Mouse (Mus musculus) kidney, adult 2 months (tissue): ENCODE data around the gene Nr2f6. TPM values are rescaled to one million over a fixed set of nuclear protein-coding genes. Genes with fewer than 3 reads are reported as not detected.

ENCODE experiments used
- DNase-seq: peaks from one replicate; pipeline ENCODE4 v3.0.0; 2021
- H3K27ac ChIP-seq: fragments of 200-500 bp; 2 replicates; pipeline ENCODE4 v1.5.1; 2012; ENCODE audit warnings: low read depth, low read length, control low read depth, inconsistent platforms; ENCODE audit not compliant: insufficient read depth
- H3K27me3 ChIP-seq: fragments of 200-500 bp; replicated peaks from 2 replicates; pipeline ENCODE4 v1.6.1; 2012; ENCODE audit warnings: mild to moderate bottlenecking, moderate library complexity, low read length, inconsistent platforms; ENCODE audit not compliant: control insufficient read depth, insufficient read depth
- H3K36me3 ChIP-seq: fragments of 200-500 bp; 2 replicates; pipeline ENCODE4 v1.6.1; 2012; ENCODE audit warnings: mild to moderate bottlenecking, moderate library complexity, low read length, inconsistent platforms; ENCODE audit not compliant: control insufficient read depth, insufficient read depth
- H3K4me1 ChIP-seq: fragments of 200-500 bp; 2 replicates; pipeline ENCODE4 v1.6.1; 2011; ENCODE audit warnings: low read length; ENCODE audit not compliant: control insufficient read depth, insufficient read depth
- H3K4me3 ChIP-seq: fragments of 200-500 bp; 2 replicates; pipeline ENCODE4 v1.5.1; 2011; ENCODE audit warnings: mild to moderate bottlenecking, low read depth, low read length, control low read depth; ENCODE audit not compliant: insufficient read depth
- CTCF ChIP-seq: fragments of 200-500 bp; conservative IDR thresholded peaks from 2 replicates; pipeline ENCODE4 v1.5.1; 2011; ENCODE audit warnings: low read depth, mild to moderate bottlenecking, control low read depth, low read length, moderate library complexity, mixed read lengths; ENCODE audit not compliant: insufficient read depth, insufficient read length
- POLR2A ChIP-seq: fragments of 200-500 bp; IDR thresholded peaks from one replicate; pipeline ENCODE4 v1.6.1; 2011; ENCODE audit warnings: low read depth, low read length, control low read depth
- WGBS: fragments of 180-500 bp; shearing (Covaris S2); methylation state at CpG from one replicate; pipeline ENCODE4 v1.1.7; 2018; 5-methylcytosine and 5-hydroxymethylcytosine counted together
- polyA plus RNA-seq: library from polyadenylated mRNA; depleted of rRNA; stranded (reverse); fragments of >200 nt; gene quantifications from 2 replicates; pipeline ENCODE4 v1.2.3, GENCODE M21; 2012; rRNA removed

The Nr2f6 gene
- polyA plus RNA-seq, 1 experiment = 177 TPM

DNA sequence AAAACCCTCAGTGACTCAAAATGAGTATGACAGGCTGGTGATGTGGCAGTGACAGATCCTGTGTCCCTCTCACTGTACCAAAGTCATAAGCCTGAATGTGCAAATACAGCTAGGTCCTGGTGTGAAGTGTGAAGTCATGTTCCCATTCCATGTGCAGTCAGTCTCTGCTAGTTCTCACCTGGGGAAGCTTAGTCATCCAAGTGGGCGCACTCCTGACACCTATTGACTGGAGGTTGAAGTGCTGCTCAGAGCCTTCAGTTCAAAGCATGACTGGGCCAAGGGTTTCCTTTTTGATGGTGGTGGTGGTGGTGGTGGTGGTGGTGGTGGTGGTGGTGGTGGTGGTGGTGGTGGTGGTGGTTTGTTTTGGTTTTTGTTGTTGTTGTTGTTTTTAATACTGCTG lies 56.9 kb downstream of the Nr2f6 start:
- H3K36me3 ChIP-seq = no peaks in the 10 kb centered on the region
- H3K27ac ChIP-seq = no peak overlapping the region
- H3K4me3 ChIP-seq = no peak overlapping the region
- DNase-seq = peak; percentile 45
- peak; percentile 82 for TF ChIP-seq CTCF
- no peak for TF ChIP-seq POLR2A
- H3K27me3 ChIP-seq = no peaks in the 10 kb centered on the region
- no peaks in the 10 kb centered on the region for H3K4me1 ChIP-seq
- 86% methylated on average over 1 of the region's 1 CpGs for WGBS

Other genes starting within 250 kb of the Nr2f6 start
- 11.4 and 12.0 TPM in 2 replicates for gene Myo9b, start 109.2 kb downstream of the Nr2f6 start, polyA plus RNA-seq
- gene Haus8, start 109.0 kb downstream of the Nr2f6 start, polyA plus RNA-seq = 3.1 and 3.6 TPM in 2 replicates
- 111 and 127 TPM in 2 replicates for gene Use1, start 15.1 kb downstream of the Nr2f6 start, polyA plus RNA-seq
- gene Ocel1, start 10.7 kb downstream of the Nr2f6 start, polyA plus RNA-seq = 12.5 and 14.2 TPM in 2 replicates
- gene Ushbp1, start 13.8 kb upstream of the Nr2f6 start, polyA plus RNA-seq = 38.5 and 43.4 TPM in 2 replicates
- 153 and 162 TPM in 2 replicates for gene Babam1, start 14.9 kb upstream of the Nr2f6 start, polyA plus RNA-seq
- 0.28 and 0.79 TPM in 2 replicates for gene Ankle1, start 24.1 kb upstream of the Nr2f6 start, polyA plus RNA-seq
- gene Abhd8, start 81.7 kb upstream of the Nr2f6 start, polyA plus RNA-seq = 29.8 and 38.3 TPM in 2 replicates
- 168 and 186 TPM in 2 replicates for gene Mrpl34, start 83.0 kb upstream of the Nr2f6 start, polyA plus RNA-seq
- gene Dda1, start 87.2 kb upstream of the Nr2f6 start, polyA plus RNA-seq = 61.5 and 62.6 TPM in 2 replicates
- gene Ano8, start 104.0 kb upstream of the Nr2f6 start, polyA plus RNA-seq = 12.6 and 15.2 TPM in 2 replicates
- 20.2 and 25.0 TPM in 2 replicates for gene Gtpbp3, start 106.1 kb upstream of the Nr2f6 start, polyA plus RNA-seq
- 502 and 542 TPM in 2 replicates for gene Plvap, start 129.8 kb upstream of the Nr2f6 start, polyA plus RNA-seq
- gene Ccdc194, start 143.8 kb upstream of the Nr2f6 start, polyA plus RNA-seq = 0.09 TPM in 1 of 2 replicates, not detected in the other
- gene Bst2, start 155.5 kb upstream of the Nr2f6 start, polyA plus RNA-seq = 167 and 184 TPM in 2 replicates
- gene Mvb12a, start 161.0 kb upstream of the Nr2f6 start, polyA plus RNA-seq = 136 and 164 TPM in 2 replicates
- 7.8 and 8.4 TPM in 2 replicates for gene Tmem221, start 176.9 kb upstream of the Nr2f6 start, polyA plus RNA-seq
- 0.14 and 0.19 TPM in 2 replicates for gene Nxnl1, start 184.6 kb upstream of the Nr2f6 start, polyA plus RNA-seq
- 146 and 182 TPM in 2 replicates for gene Slc27a1, start 186.9 kb upstream of the Nr2f6 start, polyA plus RNA-seq
- 134 TPM in 2 replicates for gene Pgls, start 210.2 kb upstream of the Nr2f6 start, polyA plus RNA-seq
- 1.2 and 2.4 TPM in 2 replicates for gene Fam129c, start 215.7 kb upstream of the Nr2f6 start, polyA plus RNA-seq
- 62.2 and 70.4 TPM in 2 replicates for gene Colgalt1, start 229.0 kb upstream of the Nr2f6 start, polyA plus RNA-seq